Mouse (Mus musculus) G1E (cell line): ENCODE results near the gene Astn2.

ENCODE experiments used
- CTCF ChIP-seq: IDR thresholded peaks from 2 replicates; pipeline ENCODE4 v1.5.1; 2012; ENCODE audit warnings: low read depth, low read length, inconsistent platforms, mixed read lengths
- GATA2 ChIP-seq: IDR thresholded peaks from 2 replicates; pipeline ENCODE4 v1.6.1; 2012; ENCODE audit warnings: low read depth, low read length, inconsistent platforms, borderline replicate concordance
- TAL1 ChIP-seq: conservative IDR thresholded peaks from 2 replicates; pipeline ENCODE4 v1.6.1; 2012; ENCODE audit warnings: low read depth, low read length, inconsistent platforms, mixed read lengths

DNA sequence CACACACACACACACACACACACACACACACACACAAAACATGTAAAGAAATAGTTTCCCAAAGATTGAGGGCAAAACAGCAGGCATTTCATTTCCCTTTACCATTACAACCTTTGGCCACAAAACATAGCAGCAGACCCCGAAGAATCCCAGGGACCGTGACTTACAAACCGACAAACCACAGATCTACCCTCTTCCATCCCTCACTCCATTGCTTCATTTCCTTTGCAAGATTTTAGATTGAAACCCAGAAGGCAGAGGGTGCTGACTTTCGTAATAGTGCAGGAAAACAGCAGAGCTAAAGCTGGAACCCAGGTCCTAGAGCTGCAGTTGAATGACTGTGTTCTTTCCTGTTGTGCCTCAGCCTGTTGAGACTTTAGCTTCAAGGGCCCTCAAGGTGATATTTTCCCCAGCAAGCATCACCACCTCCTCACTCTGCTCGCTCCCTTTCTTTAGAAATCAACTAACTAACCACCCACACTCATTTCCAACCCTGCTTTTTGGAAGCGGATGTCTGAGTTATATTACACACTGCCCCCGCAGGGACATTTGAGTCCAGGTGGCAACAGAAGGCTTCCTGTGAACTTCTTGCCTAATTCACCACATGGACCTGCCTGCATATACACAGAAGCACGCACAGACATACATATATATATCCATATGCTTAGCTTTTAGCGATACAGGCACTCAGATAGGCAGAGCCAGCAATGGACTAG lies 181.7 kb downstream of the Astn2 start:
- no peak for TF ChIP-seq CTCF
- TF ChIP-seq GATA2: no peak
- TF ChIP-seq TAL1: no peak
